Mouse (Mus musculus) E14TG2a.4 (cell line): Measurements from ENCODE around the gene Wdfy4.
A peak's percentile ranks its signal among the peaks of the same experiment; 100 is the strongest.

Source experiments
- H3K27me3 ChIP-seq: 2 replicates; pipeline ENCODE4 v1.6.1; 2014; ENCODE audit warnings: low read length, control low read depth; ENCODE audit not compliant: insufficient read depth
- H3K36me3 ChIP-seq: 2 replicates; pipeline ENCODE4 v1.6.1; 2014; ENCODE audit warnings: low read length, control low read depth; ENCODE audit not compliant: insufficient read depth
- H3K4me1 ChIP-seq: replicated peaks from 2 replicates; pipeline ENCODE4 v1.6.1; 2014; ENCODE audit warnings: low read depth, low read length, control low read depth
- H3K4me3 ChIP-seq: replicated peaks from 2 replicates; pipeline ENCODE4 v1.5.1; 2014; ENCODE audit warnings: mild to moderate bottlenecking, low read length
- H3K9me3 ChIP-seq: 2 replicates; pipeline ENCODE4 v1.6.1; 2014; ENCODE audit warnings: low read length, control low read depth
- CTCF ChIP-seq: conservative IDR thresholded peaks from 2 replicates; pipeline ENCODE4 v1.5.1; 2014; ENCODE audit warnings: low read length
- NANOG ChIP-seq: IDR thresholded peaks from 2 replicates; pipeline ENCODE4 v1.6.1; 2014; ENCODE audit warnings: borderline replicate concordance, low read length, mixed read lengths
- POU5F1 ChIP-seq: IDR thresholded peaks from 2 replicates; pipeline ENCODE4 v1.6.1; 2014; ENCODE audit warnings: low read length, borderline replicate concordance

Gene Wdfy4

GRCm38 (mm10) chr14:33213823-33214766 is 28.8 kb upstream of the Wdfy4 start, which contains the start of gene Arhgap22:
TSS of gene Arhgap22 (plus strand) at chr14:33214026.
- H3K27me3 ChIP-seq: peaks cover 9% of the 10 kb centered on the region
- no peaks in the 10 kb centered on the region for H3K9me3 ChIP-seq
- H3K36me3 ChIP-seq: no peaks in the 10 kb centered on the region
- peaks cover 20% of the 10 kb centered on the region for H3K4me1 ChIP-seq
- peak within 1 kb of the TSS; percentile 75 for H3K4me3 ChIP-seq
- TF ChIP-seq POU5F1: no peak
- TF ChIP-seq NANOG: no peak
- peak; percentile 47 for TF ChIP-seq CTCF

- H3K9me3 ChIP-seq: no peaks in the 10 kb centered on the region
- peaks cover 9% of the 10 kb centered on the region for H3K27me3 ChIP-seq
- H3K4me1 ChIP-seq: peaks cover 20% of the 10 kb centered on the region
- TF ChIP-seq CTCF (no peak), NANOG (no peak), POU5F1 (no peak)
- H3K4me3 ChIP-seq: no peak overlapping the region
- no peaks in the 10 kb centered on the region for H3K36me3 ChIP-seq
These were observed 27.6 kb upstream of the Wdfy4 start for GRCm38 (mm10) chr14:33212958-33213309.

- no peak for TF ChIP-seq NANOG
- TF ChIP-seq CTCF: no peak
- TF ChIP-seq POU5F1: no peak
- peaks cover 8% of the 10 kb centered on the region for H3K27me3 ChIP-seq
These were observed 27.1 kb upstream of the Wdfy4 start for GRCm38 (mm10) chr14:33212271-33212957.

GRCm38 (mm10) chr14:33210806-33211205 is 25.5 kb upstream of the Wdfy4 start:
- TF ChIP-seq NANOG: no peak
- no peak for TF ChIP-seq CTCF
- TF ChIP-seq POU5F1: no peak
- H3K27me3 ChIP-seq: 0 out of 2 replicates have a peak, but pooled peaks cover 2% of the 10 kb centered on the region
- H3K4me3 ChIP-seq: no peak overlapping the region
- H3K9me3 ChIP-seq: no peaks in the 10 kb centered on the region
- H3K36me3 ChIP-seq: no peaks in the 10 kb centered on the region
- peaks cover 20% of the 10 kb centered on the region for H3K4me1 ChIP-seq

More at GRCm38 (mm10) chr14:33212271-33212957, 27.1 kb upstream of the Wdfy4 start:
- H3K36me3 ChIP-seq: no peaks in the 10 kb centered on the region
- H3K9me3 ChIP-seq: no peaks in the 10 kb centered on the region
- peaks cover 20% of the 10 kb centered on the region for H3K4me1 ChIP-seq
- H3K4me3 ChIP-seq: no peak overlapping the region

GRCm38 (mm10) chr14:33208331-33208730 is 23.0 kb upstream of the Wdfy4 start:
- Histone ChIP-seq H3K9me3 (no peaks in the 10 kb centered on the region), H3K36me3 (no peaks in the 10 kb centered on the region), H3K4me3 (no peak overlapping the region), H3K27me3 (0 out of 2 replicates have a peak, but pooled peaks cover 2% of the 10 kb centered on the region), H3K4me1 (no peaks in the 10 kb centered on the region)
- no peak for TF ChIP-seq POU5F1
- TF ChIP-seq CTCF: no peak
- TF ChIP-seq NANOG: no peak

DNA sequence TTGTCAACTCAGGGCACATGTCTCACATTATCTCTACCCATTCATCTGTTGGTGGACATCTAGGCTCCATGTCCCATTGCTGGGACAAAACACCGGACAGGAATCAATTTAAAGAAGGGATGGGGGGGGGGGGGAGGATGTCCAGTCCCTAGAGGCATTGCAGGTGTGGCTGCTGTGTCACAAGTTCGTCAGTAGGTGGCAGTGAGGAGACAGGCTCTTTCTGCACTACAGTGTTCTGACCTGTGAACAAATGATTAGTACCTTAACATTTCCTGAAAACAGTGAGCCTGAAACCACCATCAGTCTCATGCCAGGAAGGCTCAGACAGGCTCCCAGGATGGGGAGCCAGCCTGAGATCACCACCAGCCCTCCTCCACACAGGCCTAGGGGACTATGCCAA is 21.7 kb upstream of the Wdfy4 start:
- Histone ChIP-seq H3K27me3 (0 out of 2 replicates have a peak, but pooled peaks cover 2% of the 10 kb centered on the region), H3K4me1 (no peaks in the 10 kb centered on the region), H3K9me3 (no peaks in the 10 kb centered on the region), H3K36me3 (no peaks in the 10 kb centered on the region), H3K4me3 (no peak overlapping the region)
- TF ChIP-seq CTCF (peak; percentile 16), NANOG (no peak)

GRCm38 (mm10) chr14:33205280-33205965 is 20.1 kb upstream of the Wdfy4 start:
- TF ChIP-seq NANOG (no peak), CTCF (no peak), POU5F1 (no peak)
- H3K4me1 ChIP-seq: no peaks in the 10 kb centered on the region
- no peaks in the 10 kb centered on the region for H3K36me3 ChIP-seq
- no peak overlapping the region for H3K4me3 ChIP-seq
- H3K27me3 ChIP-seq: 0 out of 2 replicates have a peak, but pooled peaks cover 2% of the 10 kb centered on the region
- no peaks in the 10 kb centered on the region for H3K9me3 ChIP-seq

DNA sequence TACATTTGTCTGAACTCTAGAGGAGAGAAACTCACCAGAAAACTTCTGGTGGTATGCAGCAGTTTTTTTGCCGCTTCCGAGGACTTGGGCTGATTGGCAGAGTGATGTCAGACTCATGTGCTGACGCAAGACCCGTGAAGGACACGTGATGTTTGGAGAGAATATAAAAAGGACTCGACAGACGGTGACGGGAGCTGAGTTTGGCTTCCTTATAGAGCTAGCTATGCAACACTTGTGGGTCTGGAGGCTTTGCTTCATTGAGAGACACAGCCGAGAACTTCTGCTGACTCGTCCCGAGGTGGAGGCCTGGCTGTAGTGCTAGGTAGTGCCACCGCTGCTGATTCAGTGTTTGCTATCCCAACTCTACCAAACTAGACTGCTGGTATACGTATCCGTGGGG is 18.5 kb upstream of the Wdfy4 start:
- no peaks in the 10 kb centered on the region for H3K36me3 ChIP-seq
- H3K27me3 ChIP-seq: no peaks in the 10 kb centered on the region
- no peaks in the 10 kb centered on the region for H3K9me3 ChIP-seq
- H3K4me3 ChIP-seq: no peak overlapping the region
- no peaks in the 10 kb centered on the region for H3K4me1 ChIP-seq
- TF ChIP-seq CTCF: no peak
- TF ChIP-seq NANOG: no peak
- no peak for TF ChIP-seq POU5F1
